Mouse (Mus musculus): Measurements from ENCODE around the gene Zfp523. TPM values are rescaled to one million over a fixed set of nuclear protein-coding genes. Genes with fewer than 3 reads are reported as not detected.

The Zfp523 gene
- polyA plus RNA-seq (2016; fragmentation: Nextera tagmentation; extraction: Ambion mirVana): 51.9 and 54.9 TPM in 2 replicates

- H3K9me3 ChIP-seq: no peaks in the 10 kb centered on the region
- peak within 1 kb of the TSS; percentile 90 for H3K9ac ChIP-seq (replicated peaks)
- peak within 1 kb of the TSS; percentile 81 for H3K4me3 ChIP-seq (replicated peaks)
- no peaks in the 10 kb centered on the region for H3K27me3 ChIP-seq
- ATAC-seq (ENCODE audit: insufficient number of reproducible peaks, insufficient read depth, low FRiP score, low TSS enrichment, low read depth): peak; percentile 79
- peaks cover 56% of the 10 kb centered on the region for H3K4me1 ChIP-seq (replicated peaks)
- H3K4me2 ChIP-seq: peak within 1 kb of the TSS; percentile 99
- under 1% methylated on average over 82 of the region's 82 CpGs for whole genome bisulfite sequencing
- H3K36me3 ChIP-seq: peaks cover 23% of the 10 kb centered on the region
- peak within 1 kb of the TSS; percentile 93 for H3K27ac ChIP-seq
Measured at GRCm38 (mm10) chr17:28176775-28177539, at the start of gene Zfp523. Gene Zfp523 (plus strand): TSS chr17:28177129.

- H3K4me3 ChIP-seq (replicated peaks): no peak overlapping the region
- 87% methylated on average over 5 of the region's 5 CpGs for WGBS
- no peak for ATAC-seq (ENCODE audit: insufficient number of reproducible peaks, insufficient read depth, low FRiP score, low TSS enrichment, low read depth)
Measured at GRCm38 (mm10) chr17:28129796-28130195, 47.1 kb upstream of the Zfp523 start.

GRCm38 (mm10) chr17:28130391-28131125 lies 46.4 kb upstream of the Zfp523 start:
- H3K9me3 ChIP-seq: no peaks in the 10 kb centered on the region
- no peaks in the 10 kb centered on the region; the same call in 1 of the 2 replicates for H3K4me1 ChIP-seq (replicated peaks)
- H3K36me3 ChIP-seq: no peaks in the 10 kb centered on the region
- no peak overlapping the region for H3K9ac ChIP-seq (replicated peaks)
- no peak overlapping the region for H3K4me3 ChIP-seq (replicated peaks)
- H3K4me2 ChIP-seq: no peak overlapping the region
- no peak overlapping the region for H3K27ac ChIP-seq
- 69% methylated on average over 5 of the region's 5 CpGs for WGBS
- H3K27me3 ChIP-seq: no peaks in the 10 kb centered on the region; the same call in 1 of the 2 replicates
- ATAC-seq (ENCODE audit: insufficient number of reproducible peaks, insufficient read depth, low FRiP score, low TSS enrichment, low read depth): no peak

More at GRCm38 (mm10) chr17:28129796-28130195, 47.1 kb upstream of the Zfp523 start:
- H3K4me2 ChIP-seq: no peak overlapping the region
- no peaks in the 10 kb centered on the region for H3K36me3 ChIP-seq
- H3K27me3 ChIP-seq: no peaks in the 10 kb centered on the region; the same call in 1 of the 2 replicates
- no peaks in the 10 kb centered on the region for H3K9me3 ChIP-seq
- H3K9ac ChIP-seq (replicated peaks): no peak overlapping the region
- no peaks in the 10 kb centered on the region; the same call in 1 of the 2 replicates for H3K4me1 ChIP-seq (replicated peaks)
- H3K27ac ChIP-seq: no peak overlapping the region

GRCm38 (mm10) chr17:28131156-28131555 lies 45.8 kb upstream of the Zfp523 start:
- ATAC-seq (ENCODE audit: insufficient number of reproducible peaks, insufficient read depth, low FRiP score, low TSS enrichment, low read depth): no peak
- peaks cover 2% of the 10 kb centered on the region for H3K4me1 ChIP-seq (replicated peaks)
- H3K27me3 ChIP-seq: no peaks in the 10 kb centered on the region; the same call in 1 of the 2 replicates
- H3K36me3 ChIP-seq: no peaks in the 10 kb centered on the region
- 0 out of 2 replicates have a peak overlapping the region, but pooled peaks have one; percentile 31 for H3K9ac ChIP-seq (replicated peaks)
- H3K9me3 ChIP-seq: no peaks in the 10 kb centered on the region
- no peak overlapping the region for H3K4me3 ChIP-seq (replicated peaks)
- H3K27ac ChIP-seq: peak overlapping the region; percentile 23; the same call in 1 of the 2 replicates
- no peak overlapping the region for H3K4me2 ChIP-seq

- ATAC-seq (ENCODE audit: insufficient number of reproducible peaks, insufficient read depth, low FRiP score, low TSS enrichment, low read depth): no peak
- Histone ChIP-seq H3K4me3 (replicated peaks) (no peak overlapping the region), H3K27me3 (no peaks in the 10 kb centered on the region; the same call in 1 of the 2 replicates), H3K9ac (replicated peaks) (no peak overlapping the region), H3K36me3 (no peaks in the 10 kb centered on the region), H3K4me1 (replicated peaks) (peaks cover 6% of the 10 kb centered on the region), H3K9me3 (no peaks in the 10 kb centered on the region), H3K27ac (no peak overlapping the region), H3K4me2 (no peak overlapping the region)
- 8% methylated on average over 14 of the region's 14 CpGs for WGBS
Measured at GRCm38 (mm10) chr17:28133193-28133592, 43.7 kb upstream of the Zfp523 start.

GRCm38 (mm10) chr17:28135496-28135895 lies 41.4 kb upstream of the Zfp523 start:
- Histone ChIP-seq H3K4me3 (replicated peaks) (no peak overlapping the region), H3K36me3 (no peaks in the 10 kb centered on the region), H3K4me1 (replicated peaks) (peaks cover 20% of the 10 kb centered on the region), H3K27me3 (peaks cover 12% of the 10 kb centered on the region), H3K4me2 (no peak overlapping the region), H3K9ac (replicated peaks) (no peak overlapping the region), H3K9me3 (no peaks in the 10 kb centered on the region), H3K27ac (no peak overlapping the region)
- no peak for ATAC-seq (ENCODE audit: insufficient number of reproducible peaks, insufficient read depth, low FRiP score, low TSS enrichment, low read depth)
- 45% methylated on average over 3 of the region's 3 CpGs for WGBS

GRCm38 (mm10) chr17:28136266-28136665 lies 40.7 kb upstream of the Zfp523 start:
- Histone ChIP-seq H3K27ac (peak overlapping the region; percentile 12; the same call in 1 of the 2 replicates), H3K9me3 (no peaks in the 10 kb centered on the region), H3K4me1 (replicated peaks) (peaks cover 28% of the 10 kb centered on the region), H3K4me2 (no peak overlapping the region), H3K27me3 (peaks cover 16% of the 10 kb centered on the region), H3K4me3 (replicated peaks) (no peak overlapping the region), H3K36me3 (no peaks in the 10 kb centered on the region), H3K9ac (replicated peaks) (no peak overlapping the region)
- WGBS: 31% methylated on average over 5 of the region's 5 CpGs
- ATAC-seq (ENCODE audit: insufficient number of reproducible peaks, insufficient read depth, low FRiP score, low TSS enrichment, low read depth): no peak

- no peaks in the 10 kb centered on the region for H3K9me3 ChIP-seq
- H3K27me3 ChIP-seq: peaks cover 22% of the 10 kb centered on the region
- ATAC-seq (ENCODE audit: insufficient number of reproducible peaks, insufficient read depth, low FRiP score, low TSS enrichment, low read depth): no peak
- no peak overlapping the region for H3K4me3 ChIP-seq (replicated peaks)
- no peaks in the 10 kb centered on the region for H3K36me3 ChIP-seq
- 81% methylated on average over 8 of the region's 8 CpGs for WGBS
- H3K4me2 ChIP-seq: no peak overlapping the region
- peaks cover 37% of the 10 kb centered on the region for H3K4me1 ChIP-seq (replicated peaks)
- H3K9ac ChIP-seq (replicated peaks): no peak overlapping the region
- no peak overlapping the region for H3K27ac ChIP-seq
Measured at GRCm38 (mm10) chr17:28138013-28138412, 38.9 kb upstream of the Zfp523 start.

- no peak overlapping the region for H3K27ac ChIP-seq
- WGBS: 58% methylated on average over 9 of the region's 9 CpGs
Measured at GRCm38 (mm10) chr17:28138685-28139084, 38.2 kb upstream of the Zfp523 start.

GRCm38 (mm10) chr17:28140431-28141204 lies 36.3 kb upstream of the Zfp523 start:
- H3K4me1 ChIP-seq (replicated peaks): peaks cover 63% of the 10 kb centered on the region
- peak overlapping the region; percentile 96 for H3K27ac ChIP-seq
- H3K27me3 ChIP-seq: peaks cover 35% of the 10 kb centered on the region; the same call in 1 of the 2 replicates

More at GRCm38 (mm10) chr17:28138685-28139084, 38.2 kb upstream of the Zfp523 start:
- Histone ChIP-seq H3K4me2 (no peak overlapping the region), H3K27me3 (peaks cover 22% of the 10 kb centered on the region), H3K36me3 (no peaks in the 10 kb centered on the region), H3K9ac (replicated peaks) (no peak overlapping the region), H3K4me3 (replicated peaks) (no peak overlapping the region), H3K9me3 (no peaks in the 10 kb centered on the region), H3K4me1 (replicated peaks) (peaks cover 43% of the 10 kb centered on the region)
- no peak for ATAC-seq (ENCODE audit: insufficient number of reproducible peaks, insufficient read depth, low FRiP score, low TSS enrichment, low read depth)

More at GRCm38 (mm10) chr17:28140431-28141204, 36.3 kb upstream of the Zfp523 start:
- peak overlapping the region; percentile 89 for H3K4me2 ChIP-seq
- no peaks in the 10 kb centered on the region for H3K9me3 ChIP-seq
- peak overlapping the region; percentile 83 for H3K4me3 ChIP-seq (replicated peaks)
- H3K9ac ChIP-seq (replicated peaks): peak overlapping the region; percentile 91; the same call in 1 of the 2 replicates
- 16% methylated on average over 13 of the region's 13 CpGs for WGBS
- no peaks in the 10 kb centered on the region for H3K36me3 ChIP-seq
- no peak for ATAC-seq (ENCODE audit: insufficient number of reproducible peaks, insufficient read depth, low FRiP score, low TSS enrichment, low read depth)
